Mouse (Mus musculus): Measurements from ENCODE around the gene Snrpa.

Snrpa gene

GRCm38 (mm10) chr7:27198779-27199178 is 2.7 kb upstream of the Snrpa start:
- DNase-seq (ENCODE audit: low read depth, low spot score), result no peak

DNA sequence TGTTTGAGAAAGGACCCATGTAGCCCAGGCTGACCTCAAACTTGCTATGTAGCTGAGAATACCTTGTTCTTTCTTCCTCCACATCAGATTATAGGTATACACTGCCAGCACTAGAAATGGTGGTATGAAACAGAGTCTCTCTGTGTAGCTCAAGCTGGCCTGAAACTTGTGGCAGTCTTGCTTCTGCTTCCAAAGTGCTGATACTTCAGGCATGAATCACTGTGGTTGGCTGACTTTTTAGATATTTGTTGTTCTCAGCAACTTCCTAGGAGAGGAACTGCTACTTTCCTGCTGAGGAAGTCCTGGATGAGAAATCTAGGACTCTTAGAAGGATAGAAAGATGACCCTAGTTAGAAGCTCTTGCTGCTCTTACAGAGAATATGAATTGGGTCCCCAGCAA is 2.3 kb upstream of the Snrpa start:
- no peak for DNase-seq (ENCODE audit: low read depth, low spot score)

- no peak for DNase-seq (ENCODE audit: low read depth, low spot score)
Observed at GRCm38 (mm10) chr7:27197634-27198033, 1.6 kb upstream of the Snrpa start.

GRCm38 (mm10) chr7:27197136-27197535 is 1.1 kb upstream of the Snrpa start:
- DNase-seq (ENCODE audit: low read depth, low spot score), result no peak

DNA sequence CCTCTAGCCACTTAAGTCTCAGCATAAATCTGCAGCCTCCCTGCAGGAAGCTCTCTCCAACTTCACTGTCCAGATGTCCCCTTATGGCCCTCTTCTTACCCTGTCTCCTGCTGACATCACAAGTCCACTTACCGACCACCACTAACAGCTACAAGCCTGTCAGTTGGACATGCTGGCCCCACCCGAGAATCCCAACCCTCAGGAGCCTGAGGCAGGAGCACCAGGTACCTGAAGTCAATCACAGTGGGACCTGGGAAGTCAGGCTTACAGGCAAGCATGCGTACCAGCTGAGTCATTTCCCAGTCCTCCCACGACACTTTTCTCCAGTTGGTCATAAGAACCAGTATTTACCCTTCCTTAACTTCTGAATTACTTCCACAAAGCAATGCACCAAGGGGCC is 2.3 kb downstream of the Snrpa start:
- no peak for DNase-seq (ENCODE audit: low read depth, low spot score)

- DNase-seq (ENCODE audit: low read depth, low spot score), result no peak
Observed at GRCm38 (mm10) chr7:27192434-27192833, 3.6 kb downstream of the Snrpa start.

DNA sequence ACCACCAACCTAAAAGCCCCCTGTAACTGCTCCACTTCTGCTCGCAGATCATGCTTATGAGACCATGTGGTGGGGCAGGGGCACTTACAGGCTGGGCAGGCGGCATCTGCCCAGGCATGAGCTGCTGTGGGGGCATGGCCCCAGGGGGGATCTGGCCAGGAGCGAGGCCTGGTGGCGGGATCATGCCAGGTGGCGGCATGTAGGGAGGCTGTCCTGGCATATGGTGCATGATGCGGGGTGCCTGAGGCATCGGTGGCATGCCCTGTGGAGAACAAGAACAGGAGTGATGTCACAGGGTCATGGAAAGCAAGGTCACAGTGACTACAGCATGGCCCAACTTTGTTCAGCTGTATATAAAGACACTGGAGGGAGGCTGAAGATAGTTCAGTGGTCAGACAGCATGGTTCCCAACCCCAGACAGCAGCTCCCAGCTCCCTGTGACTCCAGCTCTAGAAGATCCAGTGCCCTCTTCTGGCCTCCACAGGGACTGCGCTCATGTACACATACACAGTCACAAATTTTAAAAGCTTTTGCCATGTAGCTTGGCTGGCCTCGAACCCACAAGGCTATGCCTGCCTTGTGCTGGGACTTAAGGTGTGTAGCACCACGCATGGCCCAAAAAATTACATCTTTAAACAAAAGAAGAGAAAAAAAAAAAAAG is 6.7 kb downstream of the Snrpa start:
- DNase-seq (ENCODE audit: low read depth, low spot score), result no peak

DNA sequence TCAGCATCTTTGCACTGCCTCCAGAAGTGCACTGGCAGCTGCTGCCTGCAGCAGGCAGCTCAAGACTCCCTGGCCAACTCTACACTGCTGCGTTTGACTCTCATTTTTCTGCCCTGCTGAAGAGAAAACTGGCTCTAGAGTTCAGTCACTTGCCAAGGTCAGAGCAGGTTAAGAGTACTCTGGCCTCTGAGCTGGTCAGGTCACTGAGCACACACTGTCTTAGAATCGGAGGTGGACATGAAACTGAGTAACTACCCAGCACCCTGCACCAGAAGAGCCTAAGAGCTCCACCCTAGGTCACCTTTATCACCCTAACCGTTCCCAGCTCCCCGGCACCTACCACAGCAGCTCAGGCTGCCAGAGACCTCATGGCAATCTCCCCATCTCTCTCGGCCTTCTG is 10.1 kb downstream of the Snrpa start:
- DNase-seq (ENCODE audit: low read depth, low spot score), result no peak

DNA sequence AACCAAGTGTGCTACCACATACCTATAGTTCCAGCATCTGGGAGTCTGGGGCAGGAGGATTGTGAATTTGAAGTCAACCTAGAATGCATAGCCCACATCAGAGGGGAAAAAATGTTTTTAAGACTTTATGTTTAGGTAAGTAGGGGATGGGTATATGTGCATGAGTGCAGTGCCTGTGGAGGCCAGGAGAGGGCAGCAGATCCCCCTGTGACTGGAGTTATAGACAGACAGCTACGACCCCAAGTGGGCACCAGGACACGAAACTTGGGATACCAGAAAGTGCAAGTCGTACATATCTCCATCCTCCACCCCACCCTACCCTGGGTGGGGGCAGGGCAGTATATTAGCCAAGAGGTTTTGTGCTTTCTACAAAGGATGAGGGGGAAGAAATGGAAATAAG is 11.1 kb downstream of the Snrpa start:
- DNase-seq (ENCODE audit: low read depth, low spot score), result no peak

- no peak for DNase-seq (ENCODE audit: low read depth, low spot score)
Observed at GRCm38 (mm10) chr7:27182498-27182897, 13.6 kb downstream of the Snrpa start.

GRCm38 (mm10) chr7:27180837-27181695 is 15.0 kb downstream of the Snrpa start, which contains the start of the genes Gm21983 and Mia:
TSS of gene Gm21983 (minus strand) at chr7:27181086.
TSS of gene Mia (minus strand) at chr7:27181157.
- no peak for DNase-seq (ENCODE audit: low read depth, low spot score)

GRCm38 (mm10) chr7:27180036-27180435 is 16.0 kb downstream of the Snrpa start:
- no peak for DNase-seq (ENCODE audit: low read depth, low spot score)

DNA sequence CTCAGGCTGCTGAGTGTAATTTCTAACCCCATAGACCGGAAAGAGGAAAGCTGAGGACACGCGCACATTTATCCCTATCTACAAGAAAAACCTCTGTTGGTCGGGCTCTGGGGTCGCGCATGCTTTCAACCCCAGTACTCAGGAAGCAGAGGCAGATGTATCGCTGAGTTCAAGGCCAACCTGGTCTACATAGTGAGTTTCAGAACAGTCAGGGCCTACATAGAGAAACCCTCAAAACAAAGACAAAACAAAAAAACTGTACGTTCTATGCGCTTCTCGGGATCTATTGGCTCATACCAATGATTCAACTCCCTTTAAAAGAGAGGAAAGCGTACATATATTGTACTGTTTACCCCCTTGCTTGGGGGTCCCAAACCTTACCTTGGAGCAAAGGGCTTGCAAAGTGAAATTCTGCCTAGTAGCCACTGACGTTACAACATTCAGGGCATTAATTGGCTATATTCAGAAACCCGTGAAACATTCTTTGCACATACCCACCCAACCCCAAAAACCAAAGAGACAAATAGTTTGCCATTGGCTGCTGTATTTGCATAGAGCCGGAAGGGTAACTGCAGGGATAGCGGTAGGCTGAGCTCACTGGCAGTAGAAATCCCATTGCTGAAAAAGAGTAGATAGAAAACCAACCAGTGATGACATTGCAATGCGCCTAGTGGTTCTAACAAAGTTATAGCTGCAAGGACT is 16.7 kb downstream of the Snrpa start:
- no peak for DNase-seq (ENCODE audit: low read depth, low spot score)

- peak; percentile 99 for DNase-seq (ENCODE audit: low read depth, low spot score)
Observed at GRCm38 (mm10) chr7:27178324-27179216, 17.5 kb downstream of the Snrpa start, which contains the start of gene Rab4b. TSS of gene Rab4b (minus strand) at chr7:27178896.

DNA sequence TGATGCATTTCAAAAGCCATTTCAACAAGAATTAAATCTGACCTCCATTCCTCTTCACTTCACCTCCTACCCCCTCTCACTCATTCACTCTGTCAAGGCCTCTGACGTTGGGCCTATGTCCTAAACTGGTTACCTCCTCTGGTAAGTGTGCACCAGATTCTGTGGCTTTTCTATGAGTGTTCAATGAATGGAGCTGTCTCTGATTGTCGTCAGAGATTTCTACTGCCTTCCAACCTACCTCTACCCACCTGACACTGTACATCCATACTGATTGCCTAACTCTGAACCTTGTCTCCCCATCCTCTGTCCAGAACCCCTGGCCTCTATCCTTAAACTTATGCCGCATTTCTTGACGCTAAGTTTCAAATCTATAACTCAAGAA is 18.1 kb downstream of the Snrpa start:
- DNase-seq (ENCODE audit: low read depth, low spot score), result no peak

- no peak for DNase-seq (ENCODE audit: low read depth, low spot score)
Observed at GRCm38 (mm10) chr7:27174896-27175295, 21.2 kb downstream of the Snrpa start.

DNA sequence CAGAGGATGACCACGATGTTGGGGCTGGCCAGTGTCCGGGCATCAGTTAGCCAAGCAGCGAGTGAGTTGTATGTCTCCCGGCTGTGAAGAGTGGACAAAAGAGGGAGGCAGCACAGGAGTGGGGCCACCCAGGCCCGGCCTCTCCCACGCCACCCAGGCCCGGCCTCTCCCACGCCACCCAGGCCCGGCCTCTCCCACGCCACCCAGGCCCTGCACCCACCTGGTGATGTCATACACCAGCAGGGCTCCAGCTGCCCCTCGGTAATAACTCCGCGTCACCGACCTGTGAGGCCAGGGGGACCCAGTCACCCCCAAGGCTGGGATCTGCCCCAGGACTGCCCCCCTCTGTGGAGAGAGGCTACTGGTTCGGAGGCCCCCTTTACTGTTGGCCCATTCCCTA is 21.6 kb downstream of the Snrpa start:
- no peak for DNase-seq (ENCODE audit: low read depth, low spot score)

DNA sequence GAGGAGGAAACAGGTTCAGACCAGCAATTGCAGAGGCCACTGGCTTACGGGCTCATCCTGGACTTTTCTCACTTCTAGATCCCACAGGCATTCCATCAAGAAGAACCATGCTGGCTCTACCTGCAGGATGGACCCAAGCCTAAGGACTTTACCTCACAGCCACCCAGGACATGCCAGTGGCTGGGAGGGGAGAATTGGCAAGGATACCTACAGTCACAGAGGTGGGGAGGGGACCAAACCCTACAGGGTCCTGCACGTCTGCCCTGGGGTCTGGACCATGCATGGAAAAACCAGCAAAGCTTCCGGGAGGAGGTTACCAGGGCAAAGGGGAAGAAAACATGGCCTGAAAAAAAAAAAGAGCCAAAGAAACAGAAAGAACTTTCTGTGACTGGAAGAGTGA is 25.1 kb downstream of the Snrpa start:
- no peak for DNase-seq (ENCODE audit: low read depth, low spot score)

- no peak for DNase-seq (ENCODE audit: low read depth, low spot score)
Observed at GRCm38 (mm10) chr7:27168371-27168770, 27.7 kb downstream of the Snrpa start.

GRCm38 (mm10) chr7:27167475-27168094 is 28.5 kb downstream of the Snrpa start:
- DNase-seq (ENCODE audit: low read depth, low spot score), result no peak
